Mouse (Mus musculus): Measurements from ENCODE around the gene Smlr1. TPM values are rescaled to one million over a fixed set of nuclear protein-coding genes. Genes with fewer than 3 reads are reported as not detected.

Smlr1 gene
- polyA plus RNA-seq, 1 experiment from 2014 or later = not detected

DNA sequence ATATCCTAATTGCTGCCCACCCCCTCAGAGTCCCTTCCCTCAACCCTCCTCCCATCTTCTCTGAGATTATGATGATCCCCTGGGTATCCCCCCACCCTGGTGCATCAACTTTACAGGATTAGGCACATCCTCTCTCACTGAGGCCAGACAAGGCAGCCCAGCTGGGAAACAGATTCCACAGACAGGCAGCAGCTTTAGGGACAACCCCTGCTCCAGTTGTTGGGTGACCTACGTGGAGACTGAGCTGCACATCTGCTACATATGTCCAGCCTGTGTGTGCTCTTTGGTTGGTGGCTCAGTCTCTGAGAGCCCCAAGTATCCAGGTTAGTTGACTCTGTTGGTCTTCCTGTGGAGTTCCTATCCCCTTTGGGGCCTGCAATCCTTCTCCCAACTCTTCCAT lies 2.7 kb upstream of the Smlr1 start:
- H3K27ac ChIP-seq (replicated peaks; ENCODE audit: low read depth, low read length) = no peak overlapping the region
- WGBS = 100% methylated on average over 1 of the region's 1 CpGs
- H3K4me3 ChIP-seq (ENCODE audit: low read depth, low read length) = no peak overlapping the region
- H3K4me1 ChIP-seq (ENCODE audit: control insufficient read depth, insufficient read depth, low read length) = no peaks in the 10 kb centered on the region
- DNase-seq (ENCODE audit: low spot score) (no peak), ATAC-seq (ENCODE audit: insufficient number of reproducible peaks, low FRiP score, low TSS enrichment, low read depth) (no peak)
- no peak overlapping the region for H3K9ac ChIP-seq (ENCODE audit: low read length)
- H3K36me3 ChIP-seq (ENCODE audit: control insufficient read depth, insufficient read depth, low read length) = no peaks in the 10 kb centered on the region
- no peaks in the 10 kb centered on the region for H3K27me3 ChIP-seq (ENCODE audit: control insufficient read depth, insufficient read depth, low read length)
- no peaks in the 10 kb centered on the region for H3K9me3 ChIP-seq (ENCODE audit: control insufficient read depth, low read length)
- no peak overlapping the region for H3K4me2 ChIP-seq (ENCODE audit: low read depth, severe bottlenecking)

GRCm38 (mm10) chr10:25536621-25537020 lies 554 bp upstream of the Smlr1 start:
- H3K9ac ChIP-seq (ENCODE audit: low read length) = no peak overlapping the region
- H3K4me1 ChIP-seq (ENCODE audit: control insufficient read depth, insufficient read depth, low read length) = no peaks in the 10 kb centered on the region
- WGBS = 94% methylated on average over 6 of the region's 6 CpGs
- no peaks in the 10 kb centered on the region for H3K9me3 ChIP-seq (ENCODE audit: control insufficient read depth, low read length)
- DNase-seq (ENCODE audit: low spot score) = no peak
- H3K27me3 ChIP-seq (ENCODE audit: control insufficient read depth, insufficient read depth, low read length) = no peaks in the 10 kb centered on the region
- no peak overlapping the region for H3K4me3 ChIP-seq (ENCODE audit: low read depth, low read length)
- ATAC-seq (ENCODE audit: insufficient number of reproducible peaks, low FRiP score, low TSS enrichment, low read depth) = no peak
- H3K36me3 ChIP-seq (ENCODE audit: control insufficient read depth, insufficient read depth, low read length) = no peaks in the 10 kb centered on the region
- H3K27ac ChIP-seq (replicated peaks; ENCODE audit: low read depth, low read length) = no peak overlapping the region
- no peak overlapping the region for H3K4me2 ChIP-seq (ENCODE audit: low read depth, severe bottlenecking)

- Histone ChIP-seq H3K9me3 (ENCODE audit: control insufficient read depth, low read length) (no peaks in the 10 kb centered on the region), H3K4me3 (ENCODE audit: low read depth, low read length) (no peak overlapping the region), H3K27ac (replicated peaks; ENCODE audit: low read depth, low read length) (no peak overlapping the region), H3K9ac (ENCODE audit: low read length) (no peak overlapping the region), H3K4me1 (ENCODE audit: control insufficient read depth, insufficient read depth, low read length) (no peaks in the 10 kb centered on the region), H3K36me3 (ENCODE audit: control insufficient read depth, insufficient read depth, low read length) (no peaks in the 10 kb centered on the region), H3K4me2 (ENCODE audit: low read depth, severe bottlenecking) (no peak overlapping the region), H3K27me3 (ENCODE audit: control insufficient read depth, insufficient read depth, low read length) (no peaks in the 10 kb centered on the region)
- WGBS = 88% methylated on average over 5 of the region's 5 CpGs
- DNase-seq (ENCODE audit: low spot score) (no peak), ATAC-seq (ENCODE audit: insufficient number of reproducible peaks, low FRiP score, low TSS enrichment, low read depth) (no peak)
Measured at GRCm38 (mm10) chr10:25534467-25534866, 1.6 kb downstream of the Smlr1 start.

- DNase-seq (ENCODE audit: low spot score) (no peak), ATAC-seq (ENCODE audit: insufficient number of reproducible peaks, low FRiP score, low TSS enrichment, low read depth) (no peak)
- no peak overlapping the region for H3K27ac ChIP-seq (replicated peaks; ENCODE audit: low read depth, low read length)
- H3K36me3 ChIP-seq (ENCODE audit: control insufficient read depth, insufficient read depth, low read length) = no peaks in the 10 kb centered on the region
- no peaks in the 10 kb centered on the region for H3K27me3 ChIP-seq (ENCODE audit: control insufficient read depth, insufficient read depth, low read length)
- H3K4me3 ChIP-seq (ENCODE audit: low read depth, low read length) = no peak overlapping the region
- 83% methylated on average over 9 of the region's 9 CpGs for WGBS
- no peak overlapping the region for H3K9ac ChIP-seq (ENCODE audit: low read length)
- no peaks in the 10 kb centered on the region for H3K9me3 ChIP-seq (ENCODE audit: control insufficient read depth, low read length)
- no peak overlapping the region for H3K4me2 ChIP-seq (ENCODE audit: low read depth, severe bottlenecking)
- no peaks in the 10 kb centered on the region for H3K4me1 ChIP-seq (ENCODE audit: control insufficient read depth, insufficient read depth, low read length)
Measured at GRCm38 (mm10) chr10:25533513-25534246, 2.4 kb downstream of the Smlr1 start.

GRCm38 (mm10) chr10:25533105-25533504 lies 3.0 kb downstream of the Smlr1 start:
- no peak overlapping the region for H3K9ac ChIP-seq (ENCODE audit: low read length)
- no peaks in the 10 kb centered on the region for H3K9me3 ChIP-seq (ENCODE audit: control insufficient read depth, low read length)
- H3K27ac ChIP-seq (replicated peaks; ENCODE audit: low read depth, low read length) = no peak overlapping the region
- 88% methylated on average over 2 of the region's 2 CpGs for WGBS
- no peak overlapping the region for H3K4me2 ChIP-seq (ENCODE audit: low read depth, severe bottlenecking)
- no peaks in the 10 kb centered on the region for H3K27me3 ChIP-seq (ENCODE audit: control insufficient read depth, insufficient read depth, low read length)
- no peaks in the 10 kb centered on the region for H3K4me1 ChIP-seq (ENCODE audit: control insufficient read depth, insufficient read depth, low read length)
- DNase-seq (ENCODE audit: low spot score) (no peak), ATAC-seq (ENCODE audit: insufficient number of reproducible peaks, low FRiP score, low TSS enrichment, low read depth) (no peak)
- H3K36me3 ChIP-seq (ENCODE audit: control insufficient read depth, insufficient read depth, low read length) = no peaks in the 10 kb centered on the region
- H3K4me3 ChIP-seq (ENCODE audit: low read depth, low read length) = no peak overlapping the region

GRCm38 (mm10) chr10:25531335-25531734 lies 4.7 kb downstream of the Smlr1 start:
- Histone ChIP-seq H3K36me3 (ENCODE audit: control insufficient read depth, insufficient read depth, low read length) (no peaks in the 10 kb centered on the region), H3K27ac (replicated peaks; ENCODE audit: low read depth, low read length) (no peak overlapping the region), H3K9ac (ENCODE audit: low read length) (no peak overlapping the region), H3K4me1 (ENCODE audit: control insufficient read depth, insufficient read depth, low read length) (no peaks in the 10 kb centered on the region), H3K4me3 (ENCODE audit: low read depth, low read length) (no peak overlapping the region), H3K27me3 (ENCODE audit: control insufficient read depth, insufficient read depth, low read length) (no peaks in the 10 kb centered on the region), H3K4me2 (ENCODE audit: low read depth, severe bottlenecking) (no peak overlapping the region), H3K9me3 (ENCODE audit: control insufficient read depth, low read length) (no peaks in the 10 kb centered on the region)
- no peak for ATAC-seq (ENCODE audit: insufficient number of reproducible peaks, low FRiP score, low TSS enrichment, low read depth)
- 69% methylated on average over 13 of the region's 13 CpGs for WGBS
- DNase-seq (ENCODE audit: low spot score) = no peak

DNA sequence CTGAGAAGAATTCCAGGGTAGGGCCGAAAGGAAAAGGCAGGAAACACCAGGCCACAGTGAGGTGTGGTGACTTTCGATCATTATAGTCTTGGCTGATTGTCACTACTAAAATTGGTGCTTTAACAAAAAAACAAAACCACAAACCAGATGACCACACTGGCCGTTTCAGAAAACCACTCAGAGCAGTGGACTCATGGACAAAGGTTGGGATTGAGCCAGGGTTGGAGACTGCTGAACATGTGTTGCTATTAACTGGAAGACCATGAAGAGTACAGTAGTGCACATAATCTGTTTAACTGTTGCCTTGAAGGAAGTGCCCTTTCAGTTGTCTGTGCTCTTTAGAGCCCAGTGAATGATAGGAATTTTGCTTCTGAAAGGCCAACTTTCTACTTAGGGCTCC lies 8.9 kb downstream of the Smlr1 start:
- ATAC-seq (ENCODE audit: insufficient number of reproducible peaks, low FRiP score, low TSS enrichment, low read depth) = no peak
- no peak overlapping the region for H3K4me2 ChIP-seq (ENCODE audit: low read depth, severe bottlenecking)
- no peak for DNase-seq (ENCODE audit: low spot score)

GRCm38 (mm10) chr10:25526622-25527021 lies 9.4 kb downstream of the Smlr1 start:
- DNase-seq (ENCODE audit: low spot score) (no peak), ATAC-seq (ENCODE audit: insufficient number of reproducible peaks, low FRiP score, low TSS enrichment, low read depth) (no peak)
- H3K36me3 ChIP-seq (ENCODE audit: control insufficient read depth, insufficient read depth, low read length) = no peaks in the 10 kb centered on the region; the same call in 1 of the 2 replicates
- H3K4me1 ChIP-seq (ENCODE audit: control insufficient read depth, insufficient read depth, low read length) = no peaks in the 10 kb centered on the region
- no peak overlapping the region for H3K4me2 ChIP-seq (ENCODE audit: low read depth, severe bottlenecking)
- H3K9ac ChIP-seq (ENCODE audit: low read length) = no peak overlapping the region
- 86% methylated on average over 4 of the region's 4 CpGs for WGBS
- no peaks in the 10 kb centered on the region for H3K27me3 ChIP-seq (ENCODE audit: control insufficient read depth, insufficient read depth, low read length)
- H3K27ac ChIP-seq (replicated peaks; ENCODE audit: low read depth, low read length) = no peak overlapping the region
- no peaks in the 10 kb centered on the region for H3K9me3 ChIP-seq (ENCODE audit: control insufficient read depth, low read length)
- H3K4me3 ChIP-seq (ENCODE audit: low read depth, low read length) = no peak overlapping the region

More for the DNA sequence above, 8.9 kb downstream of the Smlr1 start:
- H3K9ac ChIP-seq (ENCODE audit: low read length) = no peak overlapping the region
- H3K4me1 ChIP-seq (ENCODE audit: control insufficient read depth, insufficient read depth, low read length) = no peaks in the 10 kb centered on the region
- no peak overlapping the region for H3K27ac ChIP-seq (replicated peaks; ENCODE audit: low read depth, low read length)
- no peaks in the 10 kb centered on the region; the same call in 1 of the 2 replicates for H3K36me3 ChIP-seq (ENCODE audit: control insufficient read depth, insufficient read depth, low read length)
- no peak overlapping the region for H3K4me3 ChIP-seq (ENCODE audit: low read depth, low read length)
- no peaks in the 10 kb centered on the region for H3K27me3 ChIP-seq (ENCODE audit: control insufficient read depth, insufficient read depth, low read length)
- WGBS = 89% methylated on average over 3 of the region's 3 CpGs
- no peaks in the 10 kb centered on the region for H3K9me3 ChIP-seq (ENCODE audit: control insufficient read depth, low read length)

DNA sequence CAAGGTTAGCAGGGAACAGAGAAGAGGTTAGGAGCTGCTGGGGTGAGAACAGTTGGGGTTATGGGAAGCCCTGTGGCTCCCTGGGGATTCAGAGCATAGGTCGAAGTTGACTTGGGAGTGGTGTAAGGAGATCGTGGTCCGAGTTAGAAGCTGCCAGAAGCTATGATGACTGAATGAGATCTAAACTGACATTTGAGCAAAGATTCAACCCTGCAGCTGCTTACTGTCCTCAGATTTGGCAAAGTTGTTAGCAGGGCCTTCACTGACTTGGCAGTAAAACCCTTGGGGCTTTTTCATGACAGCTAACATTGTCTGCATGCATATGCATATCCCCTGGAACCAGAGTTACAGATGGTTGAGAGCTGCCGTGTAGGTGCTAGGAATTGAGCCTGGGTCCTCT lies 9.9 kb downstream of the Smlr1 start:
- ATAC-seq (ENCODE audit: insufficient number of reproducible peaks, low FRiP score, low TSS enrichment, low read depth) (no peak), DNase-seq (ENCODE audit: low spot score) (no peak)
- Histone ChIP-seq H3K27ac (replicated peaks; ENCODE audit: low read depth, low read length) (no peak overlapping the region), H3K36me3 (ENCODE audit: control insufficient read depth, insufficient read depth, low read length) (no peaks in the 10 kb centered on the region; the same call in 1 of the 2 replicates), H3K4me2 (ENCODE audit: low read depth, severe bottlenecking) (no peak overlapping the region), H3K27me3 (ENCODE audit: control insufficient read depth, insufficient read depth, low read length) (no peaks in the 10 kb centered on the region), H3K4me3 (ENCODE audit: low read depth, low read length) (no peak overlapping the region), H3K9me3 (ENCODE audit: control insufficient read depth, low read length) (no peaks in the 10 kb centered on the region), H3K9ac (ENCODE audit: low read length) (no peak overlapping the region), H3K4me1 (ENCODE audit: control insufficient read depth, insufficient read depth, low read length) (no peaks in the 10 kb centered on the region)
- WGBS = 83% methylated on average over 4 of the region's 4 CpGs

Data from limb, embryonic 11.5 days (tissue).